8 mouse cellular contexts compared by ENCODE assay signal in the genomic region with DNA sequence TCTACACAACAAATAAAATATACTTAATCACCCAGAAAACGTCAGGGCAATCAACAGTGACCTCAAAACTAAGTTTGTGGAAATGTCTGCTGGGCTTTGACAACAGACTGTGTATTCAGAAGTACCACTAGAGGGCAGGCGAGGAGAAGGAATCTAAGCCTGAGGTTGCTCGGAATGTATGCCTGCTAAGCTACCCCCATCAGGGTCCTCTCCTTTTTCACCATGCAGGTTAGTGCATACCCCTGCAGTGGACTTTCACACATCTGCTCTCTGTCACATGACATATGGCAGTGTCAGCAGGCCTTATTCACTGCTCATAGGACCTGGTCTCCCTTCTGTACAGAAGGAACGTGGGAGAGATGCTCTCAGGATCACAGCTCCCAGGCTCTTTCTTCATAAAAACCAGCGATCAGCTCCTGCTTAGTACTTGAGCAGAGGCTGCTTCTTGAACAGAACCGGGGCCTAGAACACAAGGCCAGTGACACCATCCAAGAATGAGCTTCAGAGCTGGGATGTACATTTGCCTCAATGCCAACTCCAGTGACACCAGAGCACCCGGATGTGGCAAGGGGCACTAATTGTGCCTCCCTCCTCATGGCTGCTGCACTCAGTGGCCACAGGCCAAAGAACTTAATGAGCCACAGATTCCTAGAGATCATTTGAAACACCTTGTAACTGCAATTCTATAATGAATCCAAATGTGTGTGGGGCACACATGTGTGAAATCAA.
DNase-seq lines count a peak whose midpoint lies in the region; ATAC-seq lines count a peak whose summit lies in the region.

No protein-coding gene starts in this region.

- no peaks in the 10 kb centered on the region for H3K36me3 ChIP-seq in forebrain, embryonic 14.5 days (ENCODE audit: control insufficient read depth, insufficient read depth, low read length)
- no peaks in the 10 kb centered on the region for H3K36me3 ChIP-seq in intestine, embryonic 15.5 days
- H3K36me3 ChIP-seq in limb, embryonic 13.5 days = no peaks in the 10 kb centered on the region

- H3K4me3 ChIP-seq in forebrain, embryonic 14.5 days (ENCODE audit: low read depth, low read length) = no peak overlapping the region
- no peak overlapping the region for H3K4me3 ChIP-seq in intestine, embryonic 15.5 days (replicated peaks)
- no peak overlapping the region for H3K4me3 ChIP-seq in limb, embryonic 13.5 days

- H3K27me3 ChIP-seq in forebrain, embryonic 14.5 days (replicated peaks; ENCODE audit: control insufficient read depth, insufficient read depth, low read length) = no peaks in the 10 kb centered on the region
- no peaks in the 10 kb centered on the region for H3K27me3 ChIP-seq in intestine, embryonic 15.5 days (replicated peaks)
- no peaks in the 10 kb centered on the region for H3K27me3 ChIP-seq in limb, embryonic 13.5 days

- WGBS in forebrain, embryonic 14.5 days = 42% methylated on average over 7 of the region's 7 CpGs
- 35% methylated on average over 7 of the region's 7 CpGs for WGBS in intestine, embryonic 15.5 days
- 29% methylated on average over 7 of the region's 7 CpGs for WGBS in limb, embryonic 13.5 days

- no peak overlapping the region for H3K9ac ChIP-seq in forebrain, embryonic 14.5 days (ENCODE audit: low read length)
- H3K9ac ChIP-seq in intestine, embryonic 15.5 days = no peak overlapping the region
- no peak overlapping the region for H3K9ac ChIP-seq in limb, embryonic 13.5 days

- ATAC-seq in forebrain, embryonic 14.5 days = peak; percentile 88
- peak; percentile 70 for ATAC-seq in intestine, embryonic 15.5 days
- peak; percentile 88 for ATAC-seq in limb, embryonic 13.5 days (ENCODE audit: low FRiP score, low read depth)

- H3K4me1 ChIP-seq in forebrain, embryonic 14.5 days (ENCODE audit: control insufficient read depth, insufficient read depth, low read length) = no peaks in the 10 kb centered on the region
- no peaks in the 10 kb centered on the region for H3K4me1 ChIP-seq in intestine, embryonic 15.5 days (replicated peaks)
- H3K4me1 ChIP-seq in limb, embryonic 13.5 days = peaks cover 16% of the 10 kb centered on the region

- H3K27ac ChIP-seq in forebrain, embryonic 14.5 days (ENCODE audit: low read depth, low read length) = no peak overlapping the region
- no peak overlapping the region for H3K27ac ChIP-seq in intestine, embryonic 15.5 days
- H3K27ac ChIP-seq in limb, embryonic 13.5 days = no peak overlapping the region

- H3K4me2 ChIP-seq in forebrain, embryonic 14.5 days (ENCODE audit: low read length) = no peak overlapping the region
- no peak overlapping the region for H3K4me2 ChIP-seq in intestine, embryonic 15.5 days (replicated peaks)
- 0 out of 2 replicates have a peak overlapping the region, but pooled peaks have one; percentile 11 for H3K4me2 ChIP-seq in limb, embryonic 13.5 days (replicated peaks)

- H3K9me3 ChIP-seq in forebrain, embryonic 14.5 days (replicated peaks; ENCODE audit: control insufficient read depth, low read length) = no peaks in the 10 kb centered on the region
- no peaks in the 10 kb centered on the region for H3K9me3 ChIP-seq in intestine, embryonic 15.5 days
- H3K9me3 ChIP-seq in limb, embryonic 13.5 days = no peaks in the 10 kb centered on the region

- peak; percentile 61 for DNase-seq in testis, postnatal 10 days (ENCODE audit: low spot score)
- no peak for DNase-seq in testis, postnatal 14 days (ENCODE audit: low spot score)
- DNase-seq in brain, embryonic 18.5 days (ENCODE audit: low read depth, low spot score) = peak; percentile 47
- DNase-seq in forebrain, embryonic 14.5 days (ENCODE audit: low spot score) = peak; percentile 86
- DNase-seq in naive thymus-derived CD4-positive, alpha-beta T cell, adult 2 months (ENCODE audit: low read depth) = peak; percentile 56
- peak; percentile 7 to 13 for DNase-seq in thymus, postnatal 36 days
